Mouse (Mus musculus) lung, embryonic 14.5 days (tissue): ENCODE data around the gene Ptger1. TPM values are rescaled to one million over a fixed set of nuclear protein-coding genes. Genes with fewer than 3 reads are reported as not detected.

ENCODE experiments used
- ATAC-seq: fragments of 200-750 bp; cut with Nextera tagmentation; 2 replicates; pipeline ENCODE4 v1.8.0; 2017; ENCODE audit warnings: mild to moderate bottlenecking, moderate TSS enrichment, moderate library complexity; ENCODE audit not compliant: insufficient read depth
- DNase-seq: peaks from one replicate; pipeline ENCODE4 v3.0.0-alpha.2; 2015
- H3K27ac ChIP-seq: fragments of 300-500 bp; sonication (generic); 2 replicates; pipeline ENCODE4 v1.5.1; 2014; ENCODE audit warnings: low read depth, mild to moderate bottlenecking, moderate library complexity
- H3K27me3 ChIP-seq: fragments of 300-500 bp; sonication (generic); 2 replicates; pipeline ENCODE4 v1.6.1; 2014; ENCODE audit warnings: low read length, control low read depth; ENCODE audit not compliant: insufficient read depth
- H3K36me3 ChIP-seq: fragments of 300-500 bp; sonication (generic); 2 replicates; pipeline ENCODE4 v1.6.1; 2014; ENCODE audit warnings: control low read depth; ENCODE audit not compliant: insufficient read depth
- H3K4me1 ChIP-seq: fragments of 300-500 bp; sonication (generic); 2 replicates; pipeline ENCODE4 v1.6.1; 2014; ENCODE audit warnings: antibody characterized with exemption, control low read depth; ENCODE audit not compliant: insufficient read depth
- H3K4me2 ChIP-seq: fragments of 300-500 bp; sonication (generic); 2 replicates; pipeline ENCODE4 v1.6.1; 2014; ENCODE audit warnings: mild to moderate bottlenecking
- H3K4me3 ChIP-seq: fragments of 300-500 bp; sonication (generic); 2 replicates; pipeline ENCODE4 v1.5.1; 2014; ENCODE audit warnings: low read depth, low read length
- H3K9ac ChIP-seq: fragments of 300-500 bp; sonication (generic); 2 replicates; pipeline ENCODE4 v1.6.1; 2014
- H3K9me3 ChIP-seq: fragments of 300-500 bp; sonication (generic); 2 replicates; pipeline ENCODE4 v1.6.1; 2016; ENCODE audit warnings: low read depth, low read length, control low read depth
- CTCF ChIP-seq: IDR thresholded peaks from 2 replicates; pipeline ENCODE4 v1.5.1; 2016; ENCODE audit warnings: antibody characterized with exemption, low read depth
- WGBS: fragments of 180-500 bp; shearing (Covaris S2); extraction: QIAGEN DNeasy Blood & Tissue Kit; methylation state at CpG from one replicate; pipeline ENCODE4 v1.1.7; 2014; 5-methylcytosine and 5-hydroxymethylcytosine counted together
- polyA plus RNA-seq: library from polyadenylated mRNA; unstranded; fragments of >200 nt; fragmentation: Nextera tagmentation; extraction: Ambion mirVana; gene quantifications from 2 replicates; pipeline ENCODE4 v1.2.1, GENCODE M21; 2014

The Ptger1 gene
- polyA plus RNA-seq, 1 experiment from 2014 or later = 0.95 TPM

DNA sequence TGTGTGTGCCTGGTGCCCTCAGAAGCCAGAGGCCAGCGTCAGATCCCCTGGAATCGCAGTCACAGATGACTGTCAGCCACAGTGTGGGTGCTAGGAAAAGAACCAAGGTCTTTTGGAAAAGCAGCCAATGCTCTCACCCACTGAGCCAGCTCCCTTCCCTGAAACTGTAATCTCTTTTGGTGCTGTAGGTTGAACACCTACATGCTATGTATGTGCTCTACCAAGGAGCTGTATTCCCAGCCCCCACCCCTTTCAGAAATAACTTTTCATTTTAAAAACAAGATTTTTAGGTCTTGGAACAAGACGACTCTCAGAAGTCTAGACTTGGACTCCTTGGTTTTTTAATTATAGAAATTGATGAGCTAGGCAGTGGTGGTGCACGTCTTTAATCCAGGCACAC lies 36.9 kb downstream of the Ptger1 start:
- H3K27ac ChIP-seq = no peak overlapping the region
- DNase-seq (no peak), ATAC-seq (no peak)
- no peaks in the 10 kb centered on the region; the same call in 1 of the 2 replicates for H3K9me3 ChIP-seq
- H3K9ac ChIP-seq = no peak overlapping the region
- H3K4me1 ChIP-seq = 0 out of 2 replicates have a peak, but pooled peaks cover under 1% of the 10 kb centered on the region
- no peaks in the 10 kb centered on the region for H3K36me3 ChIP-seq
- no peaks in the 10 kb centered on the region for H3K27me3 ChIP-seq
- no peak overlapping the region for H3K4me3 ChIP-seq
- no peak overlapping the region for H3K4me2 ChIP-seq
- WGBS = 77% methylated on average over 4 of the region's 4 CpGs
- no peak for TF ChIP-seq CTCF

DNA sequence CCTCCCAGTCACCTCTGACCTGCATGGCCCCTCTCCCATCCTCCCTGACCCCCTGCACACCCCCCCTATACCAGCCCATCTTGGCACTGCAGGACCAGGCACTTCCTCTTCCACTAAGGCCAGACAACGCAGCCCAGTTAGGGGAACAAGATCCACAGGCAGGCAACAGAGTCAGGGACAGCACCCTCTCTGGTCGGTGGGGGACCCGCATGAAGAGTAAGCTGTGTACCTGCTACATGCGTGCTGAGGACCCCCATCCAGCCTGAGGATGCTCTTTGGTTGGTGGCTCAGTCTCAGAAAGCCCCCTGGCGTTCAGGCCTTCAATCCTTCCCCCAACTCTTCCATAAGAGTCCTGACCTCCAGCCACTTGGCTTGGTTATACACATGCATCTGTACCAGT lies 39.9 kb downstream of the Ptger1 start:
- no peak for ATAC-seq
- no peak overlapping the region for H3K4me2 ChIP-seq
- TF ChIP-seq CTCF = no peak
- WGBS = 57% methylated on average over 5 of the region's 5 CpGs
- no peaks in the 10 kb centered on the region for H3K27me3 ChIP-seq
- H3K9me3 ChIP-seq = no peaks in the 10 kb centered on the region; the same call in 1 of the 2 replicates
- no peak overlapping the region for H3K9ac ChIP-seq
- no peak for DNase-seq
- no peak overlapping the region for H3K27ac ChIP-seq
- H3K36me3 ChIP-seq = no peaks in the 10 kb centered on the region
- no peak overlapping the region for H3K4me3 ChIP-seq
- H3K4me1 ChIP-seq = no peaks in the 10 kb centered on the region

DNA sequence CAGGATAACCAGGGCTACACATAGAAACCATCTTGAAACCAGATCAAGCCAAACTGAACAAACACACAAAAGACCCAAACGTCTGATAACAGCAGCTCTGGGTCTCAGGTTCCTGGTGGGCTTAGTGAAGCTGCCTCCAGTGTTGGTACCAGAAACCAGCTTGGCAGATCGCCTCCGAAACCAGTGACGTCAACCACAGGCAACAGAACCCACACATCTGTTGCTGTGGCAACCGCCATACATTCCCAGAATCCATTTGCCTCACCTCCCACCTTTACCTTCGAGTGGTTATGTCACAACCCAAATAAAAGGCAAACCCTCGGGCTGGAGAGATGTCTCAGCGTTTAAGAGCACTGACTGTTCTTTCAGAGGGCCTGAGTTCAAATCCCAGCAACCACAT lies 41.1 kb downstream of the Ptger1 start:
- no peak for TF ChIP-seq CTCF
- H3K4me1 ChIP-seq = no peaks in the 10 kb centered on the region
- no peak overlapping the region for H3K9ac ChIP-seq
- DNase-seq (no peak), ATAC-seq (no peak)
- H3K4me3 ChIP-seq = no peak overlapping the region
- 65% methylated on average over 8 of the region's 8 CpGs for WGBS
- H3K27ac ChIP-seq = no peak overlapping the region
- no peaks in the 10 kb centered on the region for H3K9me3 ChIP-seq
- no peaks in the 10 kb centered on the region for H3K36me3 ChIP-seq
- H3K4me2 ChIP-seq = no peak overlapping the region
- H3K27me3 ChIP-seq = no peaks in the 10 kb centered on the region

DNA sequence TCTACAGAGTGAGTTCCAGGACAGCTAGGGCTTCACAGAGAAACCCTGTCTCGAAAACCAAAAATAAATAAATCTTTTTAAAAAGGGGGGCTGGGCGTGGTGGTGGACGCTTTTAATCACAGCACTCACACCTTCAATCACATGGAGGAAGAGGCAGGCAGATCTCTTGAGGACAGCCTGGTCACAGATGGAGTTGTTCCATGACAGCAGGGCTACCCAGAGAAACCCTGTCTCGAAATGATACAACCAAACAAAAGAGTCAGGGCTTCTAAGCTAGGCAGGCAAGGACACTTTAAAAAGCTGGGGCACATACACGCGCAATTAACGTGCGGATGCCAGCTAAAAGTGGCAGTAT lies 48.2 kb downstream of the Ptger1 start:
- Histone ChIP-seq H3K4me3 (peak overlapping the region; percentile 74), H3K36me3 (peaks cover 6% of the 10 kb centered on the region), H3K27ac (no peak overlapping the region), H3K4me2 (peak overlapping the region; percentile 58), H3K9ac (no peak overlapping the region), H3K9me3 (no peaks in the 10 kb centered on the region), H3K4me1 (peaks cover 8% of the 10 kb centered on the region), H3K27me3 (no peaks in the 10 kb centered on the region)
- ATAC-seq (no peak; the same call in 1 of the 2 replicates), DNase-seq (no peak)
- WGBS = 15% methylated on average over 8 of the region's 8 CpGs
- no peak for TF ChIP-seq CTCF

DNA sequence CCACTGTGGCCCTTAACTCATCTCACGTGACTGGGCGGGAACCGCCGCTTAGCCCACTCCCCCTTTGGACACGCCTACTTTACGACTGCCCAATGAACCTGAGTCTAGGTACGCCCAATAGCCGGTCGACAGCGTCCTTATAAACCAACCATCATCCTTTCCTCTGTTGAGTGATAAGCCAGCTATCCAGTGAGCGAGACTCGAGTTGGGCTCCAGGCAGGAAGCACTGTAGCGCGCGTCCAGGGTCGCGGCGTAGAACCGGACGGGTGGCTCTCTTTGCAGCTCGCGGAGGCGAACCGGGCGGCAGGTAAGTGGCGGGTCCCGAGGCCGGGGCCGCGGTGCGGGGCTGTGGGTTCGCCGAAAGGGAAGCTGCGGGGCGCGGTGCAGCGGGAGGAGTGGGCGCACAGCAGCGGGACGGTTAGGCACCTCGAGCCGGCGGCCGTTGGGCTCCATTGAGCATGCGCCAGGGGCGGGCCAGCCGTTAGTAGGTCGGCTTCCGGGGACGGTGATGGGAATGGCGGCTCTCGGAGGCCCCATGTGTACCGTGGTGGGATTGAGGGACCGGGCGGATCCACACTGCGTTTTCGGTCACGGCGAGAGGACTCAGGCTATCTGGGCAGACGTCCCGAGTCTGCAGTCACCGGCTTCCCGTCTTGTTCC lies 48.7 kb downstream of the Ptger1 start, which contains the start of gene Ddx39:
Gene Ddx39, plus strand, starts transcription at position 147 of the 660 bp plus-strand sequence.
- 0 out of 2 replicates have a peak, but pooled peaks have one; percentile 6 for TF ChIP-seq CTCF
- Histone ChIP-seq H3K4me1 (peaks cover 8% of the 10 kb centered on the region), H3K27ac (peak within 1 kb of the TSS; percentile 92), H3K27me3 (no peaks in the 10 kb centered on the region), H3K4me3 (peak within 1 kb of the TSS; percentile 74), H3K9ac (peak within 1 kb of the TSS; percentile 82), H3K4me2 (peak within 1 kb of the TSS; percentile 58), H3K9me3 (no peaks in the 10 kb centered on the region), H3K36me3 (peaks cover 11% of the 10 kb centered on the region)
- ATAC-seq = peak; percentile 100
- peak; percentile 98 for DNase-seq
- WGBS = under 1% methylated on average over 63 of the region's 63 CpGs

DNA sequence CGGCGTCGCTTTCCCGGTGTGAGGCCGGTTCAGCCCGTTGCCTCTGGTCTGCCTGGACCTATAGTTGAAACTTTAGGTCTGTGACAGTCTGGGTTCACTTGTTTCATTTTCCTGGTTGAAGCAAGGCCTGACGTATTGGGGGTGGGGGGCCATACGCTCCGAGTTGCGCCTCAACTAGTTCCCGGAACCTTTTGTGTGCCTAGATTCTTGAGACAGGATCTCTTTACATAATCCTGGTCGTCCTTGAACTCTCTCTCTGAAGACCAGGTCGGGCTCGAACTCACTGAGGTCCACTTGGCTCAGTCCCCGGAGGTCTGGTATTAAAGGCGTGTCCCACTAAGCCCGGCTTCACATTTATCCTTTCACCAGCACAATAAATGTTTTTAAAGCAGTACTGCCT lies 49.3 kb downstream of the Ptger1 start:
- peak overlapping the region; percentile 92 for H3K27ac ChIP-seq

DNA sequence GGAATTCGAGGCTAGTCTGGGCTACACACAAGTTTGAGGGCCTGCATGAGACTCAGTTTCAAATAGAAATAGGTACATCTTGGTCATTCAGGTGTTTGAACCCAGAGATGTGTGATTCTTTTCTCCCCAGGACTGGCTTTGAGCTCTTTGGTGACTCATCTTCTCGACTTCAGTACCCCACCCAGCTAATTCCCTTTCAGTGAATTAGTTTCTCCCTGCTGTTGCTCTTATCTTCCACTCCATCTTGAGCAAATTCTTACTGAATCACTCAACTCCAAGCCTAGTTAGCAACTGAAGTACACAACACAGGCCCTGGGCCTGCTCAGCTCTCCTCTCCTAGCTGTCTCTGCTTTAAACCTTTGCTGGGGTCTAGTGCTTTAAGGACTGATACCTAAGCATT lies 50.1 kb downstream of the Ptger1 start:
- DNase-seq (no peak), ATAC-seq (no peak)
- Histone ChIP-seq H3K4me2 (peak overlapping the region; percentile 58), H3K27me3 (no peaks in the 10 kb centered on the region), H3K27ac (no peak overlapping the region), H3K9me3 (no peaks in the 10 kb centered on the region), H3K4me1 (peaks cover 8% of the 10 kb centered on the region), H3K9ac (peak overlapping the region; percentile 82), H3K4me3 (peak overlapping the region; percentile 74), H3K36me3 (peaks cover 25% of the 10 kb centered on the region)
- 46% methylated on average over 2 of the region's 2 CpGs for WGBS
- TF ChIP-seq CTCF = no peak

More for the DNA sequence above, 49.3 kb downstream of the Ptger1 start:
- Histone ChIP-seq H3K4me3 (peak overlapping the region; percentile 74), H3K9me3 (no peaks in the 10 kb centered on the region), H3K9ac (peak overlapping the region; percentile 82), H3K36me3 (peaks cover 17% of the 10 kb centered on the region), H3K4me2 (peak overlapping the region; percentile 58), H3K27me3 (no peaks in the 10 kb centered on the region), H3K4me1 (peaks cover 8% of the 10 kb centered on the region)
- ATAC-seq (no peak), DNase-seq (no peak)
- TF ChIP-seq CTCF = no peak
- WGBS = 1% methylated on average over 17 of the region's 17 CpGs
